Mouse (Mus musculus) kidney, adult 11 months (tissue): ENCODE data around the gene Runx3.

Source experiments
- DNase-seq: peaks from one replicate; pipeline ENCODE4 v3.0.0; 2022

The Runx3 gene

GRCm38 (mm10) chr4:135226008-135226667, 105.7 kb downstream of the Runx3 start:
- no peak for DNase-seq
